Mouse (Mus musculus) frontal cortex, adult 2 months (tissue): ENCODE measurements around the gene Dock8. TPM values are rescaled to one million over a fixed set of nuclear protein-coding genes. Genes with fewer than 3 reads are reported as not detected.

Experiments
- DNase-seq, 2 experiments: peaks; one replicate each; pipeline ENCODE4 v3.0.0; 2022; ENCODE audit warnings: low spot score in 1 of 2; ENCODE audit errors: extremely low spot score in 1 of 2
- polyA plus RNA-seq: library from polyadenylated mRNA; depleted of rRNA; stranded (reverse); fragments of >200 nt; gene quantifications from 2 replicates; pipeline ENCODE4 v1.2.3, GENCODE M21; 2012

Gene Dock8
- polyA plus RNA-seq, 1 experiment, result 2.1 TPM

- DNase-seq, result peak in 1 of 2 experiments; percentile 57
These were observed 108.1 kb downstream of the Dock8 start for GRCm38 (mm10) chr19:25107417-25107816.

GRCm38 (mm10) chr19:25111591-25112233, 112.4 kb downstream of the Dock8 start:
- no peak for DNase-seq

GRCm38 (mm10) chr19:25116981-25117380, 117.6 kb downstream of the Dock8 start:
- no peak for DNase-seq

GRCm38 (mm10) chr19:25122417-25122816, 123.1 kb downstream of the Dock8 start:
- DNase-seq, result peak in 1 of 2 experiments; percentile 41

- DNase-seq, result peak in 1 of 2 experiments; percentile 30
These were observed 123.7 kb downstream of the Dock8 start for GRCm38 (mm10) chr19:25123031-25123430.

- no peak for DNase-seq
These were observed 124.1 kb downstream of the Dock8 start for GRCm38 (mm10) chr19:25123461-25123860.

- DNase-seq, result peak in 1 of 2 experiments; percentile 79
These were observed 133.0 kb downstream of the Dock8 start for GRCm38 (mm10) chr19:25132322-25132721.

- DNase-seq, result no peak
These were observed 134.6 kb downstream of the Dock8 start for GRCm38 (mm10) chr19:25133959-25134358.

- DNase-seq, result no peak
These were observed 136.8 kb downstream of the Dock8 start for GRCm38 (mm10) chr19:25136171-25136570.

- no peak for DNase-seq
These were observed 138.8 kb downstream of the Dock8 start for GRCm38 (mm10) chr19:25137907-25138820.

GRCm38 (mm10) chr19:25144110-25145028, 145.0 kb downstream of the Dock8 start:
- DNase-seq, result peak; percentile 30 to 33

GRCm38 (mm10) chr19:25145116-25145515, 145.8 kb downstream of the Dock8 start:
- DNase-seq, result no peak

GRCm38 (mm10) chr19:25146122-25146521, 146.8 kb downstream of the Dock8 start:
- DNase-seq, result no peak

- DNase-seq, result no peak
These were observed 150.5 kb downstream of the Dock8 start for GRCm38 (mm10) chr19:25149788-25150187.

- no peak for DNase-seq
These were observed 155.3 kb downstream of the Dock8 start for GRCm38 (mm10) chr19:25154506-25155178.

- DNase-seq, result no peak
These were observed 155.9 kb downstream of the Dock8 start for GRCm38 (mm10) chr19:25155250-25155649.

GRCm38 (mm10) chr19:25155709-25156108, 156.4 kb downstream of the Dock8 start:
- no peak for DNase-seq

- DNase-seq, result no peak
These were observed 162.9 kb downstream of the Dock8 start for GRCm38 (mm10) chr19:25162270-25162669.

- no peak for DNase-seq
These were observed 164.1 kb downstream of the Dock8 start for GRCm38 (mm10) chr19:25163426-25163825.

- DNase-seq, result no peak
These were observed 167.1 kb downstream of the Dock8 start for GRCm38 (mm10) chr19:25166412-25166811.
